Mouse (Mus musculus) cerebellum, adult 9-11 months (tissue): ENCODE results near the gene Clk3.

Experiments used
- DNase-seq: peaks from one replicate; pipeline ENCODE4 v3.0.0; 2022

The Clk3 gene

DNA sequence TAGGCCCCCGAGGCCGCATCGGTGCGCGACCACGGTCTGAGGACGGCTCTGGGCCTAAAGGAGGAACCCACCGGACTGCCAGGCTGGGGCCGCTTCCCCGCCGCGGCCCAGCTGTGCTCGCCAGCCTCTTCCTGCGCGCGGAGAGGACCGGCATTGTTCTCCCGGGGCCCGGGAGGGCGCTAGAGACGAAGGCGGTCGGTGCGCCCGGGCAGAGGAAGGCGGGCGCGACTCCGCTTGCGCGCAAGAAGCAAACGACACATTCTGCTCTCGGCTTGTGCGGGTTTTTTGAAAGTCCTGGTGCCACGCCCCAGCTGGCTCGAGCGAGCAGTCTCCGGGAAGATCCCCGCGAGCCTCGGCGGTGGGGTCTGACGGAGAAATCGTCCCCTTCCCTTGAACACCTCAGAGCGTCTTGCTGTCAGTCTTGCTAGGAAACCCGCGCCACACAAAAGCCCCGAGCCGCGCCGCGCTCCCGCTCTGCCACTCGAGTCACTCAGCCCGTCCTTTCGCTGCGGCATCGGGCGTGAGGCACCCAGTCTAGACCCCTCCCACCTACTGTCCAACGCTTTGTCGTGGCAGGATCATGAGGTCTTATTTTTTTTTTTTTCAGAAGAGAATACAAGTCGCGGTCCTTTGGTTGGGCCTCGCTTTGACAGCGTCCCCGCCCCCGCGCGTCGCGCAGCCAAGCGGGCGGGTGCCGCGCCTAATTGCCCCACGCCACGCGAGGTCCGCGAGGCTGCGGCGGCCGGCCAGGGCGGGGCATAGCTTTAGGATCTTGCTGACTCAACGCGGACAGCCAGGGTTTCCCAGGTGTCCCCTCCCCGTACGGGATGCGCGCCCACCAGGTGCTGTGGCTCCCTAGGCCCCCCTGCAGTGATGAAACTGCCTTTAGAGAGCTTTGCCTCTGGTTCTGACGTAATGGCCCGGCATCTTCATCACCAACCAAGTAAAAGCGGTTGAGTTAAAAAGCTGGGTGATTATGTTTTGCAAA is at the start of gene Clk3:
Gene Clk3 (minus strand): TSS at position 497 of the 988 bp plus-strand sequence.
- DNase-seq, result peak; percentile 84

- no peak for DNase-seq
Measured at GRCm38 (mm10) chr9:57814866-57815265, 49.2 kb upstream of the Clk3 start.

DNA sequence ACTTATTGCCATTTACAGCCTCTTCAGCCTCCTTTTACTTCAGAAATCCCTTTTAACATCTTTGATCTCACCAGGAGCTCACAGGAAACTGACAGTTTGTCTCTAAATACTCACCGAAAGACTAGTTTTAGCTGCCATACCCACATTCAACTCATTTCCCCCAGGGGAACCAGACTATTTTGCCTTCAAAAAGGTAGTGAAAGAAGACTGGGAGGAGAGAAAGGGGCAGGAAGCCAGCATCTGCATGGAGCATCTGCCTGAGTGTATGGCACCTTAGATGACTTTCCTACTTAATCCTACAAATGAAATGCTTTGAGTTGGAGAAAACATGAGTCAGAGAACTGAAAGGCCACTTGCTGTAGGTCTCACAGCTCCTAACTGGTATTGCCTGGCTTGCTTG is 48.4 kb upstream of the Clk3 start:
- DNase-seq, result no peak

GRCm38 (mm10) chr9:57811793-57812733 is 46.4 kb upstream of the Clk3 start:
- DNase-seq, result no peak

GRCm38 (mm10) chr9:57810691-57811090 is 45.0 kb upstream of the Clk3 start:
- DNase-seq, result no peak

- no peak for DNase-seq
Measured at GRCm38 (mm10) chr9:57808771-57809310, 43.2 kb upstream of the Clk3 start.

DNA sequence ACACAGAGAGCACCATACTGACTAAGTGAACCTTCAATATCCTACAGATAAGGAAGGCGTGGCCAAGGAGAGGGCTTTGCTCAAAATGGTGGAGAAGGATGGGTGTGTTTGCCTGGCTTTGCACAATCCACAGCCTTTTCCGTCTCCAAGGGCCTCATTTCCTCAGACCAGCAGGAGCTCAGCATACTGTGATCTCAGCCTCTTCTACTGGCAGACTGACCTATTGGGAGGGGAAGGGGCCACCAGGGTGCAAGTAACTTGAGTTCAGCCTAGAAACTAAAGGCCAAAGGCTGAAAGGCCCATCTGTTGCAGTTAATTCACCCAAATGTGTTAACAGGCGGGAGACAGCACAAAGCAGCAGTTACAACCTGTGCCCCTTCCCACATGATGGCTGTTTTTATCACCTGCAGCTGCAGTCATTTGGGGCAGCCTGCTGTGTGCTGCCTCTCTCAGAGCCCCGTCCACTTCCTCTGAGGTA is 41.6 kb upstream of the Clk3 start:
- DNase-seq, result no peak

DNA sequence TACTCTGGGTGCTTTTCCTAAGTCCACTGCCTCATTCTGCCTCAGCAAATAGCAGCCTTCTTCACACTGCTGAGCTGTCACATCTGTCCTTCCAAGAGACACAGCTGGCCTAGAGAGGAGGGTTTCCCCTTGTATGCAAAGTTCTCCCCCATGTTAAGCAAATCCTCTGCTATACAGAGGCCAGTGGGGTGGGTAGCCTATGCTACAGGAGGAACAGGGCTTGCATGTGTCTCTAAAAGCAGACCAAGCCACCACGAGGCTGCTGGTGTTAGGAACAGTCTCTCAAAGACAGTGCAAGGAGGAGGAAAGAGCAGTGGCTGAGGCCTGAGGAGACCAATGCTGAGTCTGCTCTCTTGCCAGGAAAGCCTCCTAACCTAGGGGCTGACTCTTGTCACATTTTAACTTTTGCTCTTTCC is 40.4 kb upstream of the Clk3 start:
- no peak for DNase-seq

- no peak for DNase-seq
Measured at GRCm38 (mm10) chr9:57805087-57805737, 39.6 kb upstream of the Clk3 start.

DNA sequence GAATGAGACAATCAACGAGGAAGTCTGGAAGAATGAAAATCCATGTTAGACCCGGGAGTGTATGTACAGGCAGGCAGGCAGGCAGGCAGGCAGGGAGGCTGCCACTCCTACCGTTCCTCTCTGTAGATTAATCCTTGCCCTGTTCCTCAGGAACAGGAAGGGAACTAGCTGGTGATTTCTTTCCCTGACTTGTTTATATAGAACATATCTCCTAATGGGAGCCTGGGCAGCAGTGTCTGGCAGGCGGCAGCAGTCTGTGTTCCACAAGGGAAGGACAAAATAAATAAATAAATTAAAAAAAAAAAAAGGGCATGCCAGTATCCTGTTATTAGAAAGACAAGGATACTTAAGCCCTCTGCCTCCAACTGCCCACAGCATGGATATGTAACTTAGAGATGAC is 38.2 kb upstream of the Clk3 start:
- DNase-seq, result no peak

GRCm38 (mm10) chr9:57803047-57803446 is 37.4 kb upstream of the Clk3 start:
- DNase-seq, result no peak

DNA sequence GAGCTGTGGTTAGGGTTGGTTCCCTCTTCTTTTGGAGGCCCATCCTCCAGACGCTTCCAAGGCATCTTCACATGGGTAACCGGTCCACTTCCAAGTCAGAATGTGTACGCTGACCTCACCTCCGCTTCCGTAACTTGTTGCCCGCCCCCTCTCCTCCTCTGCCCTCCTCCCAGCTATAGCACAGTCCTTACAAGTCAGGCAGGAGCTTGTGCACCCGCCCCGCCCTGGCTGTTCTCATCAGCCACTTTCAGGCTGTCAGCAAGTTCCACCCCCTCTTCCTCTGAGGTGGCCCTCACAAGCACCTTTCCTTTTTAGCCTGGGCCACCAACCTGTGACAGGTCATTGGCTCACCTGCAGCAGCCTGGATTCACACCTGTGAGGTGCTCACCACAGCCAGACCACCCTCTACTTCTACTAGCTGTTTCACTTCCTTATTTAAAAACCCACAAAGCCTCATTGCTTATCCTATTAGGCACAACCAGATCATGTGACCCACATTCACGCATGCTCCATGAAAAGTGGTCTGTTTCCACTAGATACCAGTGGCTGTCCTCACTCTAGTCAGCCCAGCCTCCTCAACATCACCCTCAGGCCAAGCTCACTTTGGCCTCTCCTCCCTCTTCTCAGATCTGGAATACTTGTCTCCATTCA is 34.8 kb upstream of the Clk3 start:
- DNase-seq, result no peak

DNA sequence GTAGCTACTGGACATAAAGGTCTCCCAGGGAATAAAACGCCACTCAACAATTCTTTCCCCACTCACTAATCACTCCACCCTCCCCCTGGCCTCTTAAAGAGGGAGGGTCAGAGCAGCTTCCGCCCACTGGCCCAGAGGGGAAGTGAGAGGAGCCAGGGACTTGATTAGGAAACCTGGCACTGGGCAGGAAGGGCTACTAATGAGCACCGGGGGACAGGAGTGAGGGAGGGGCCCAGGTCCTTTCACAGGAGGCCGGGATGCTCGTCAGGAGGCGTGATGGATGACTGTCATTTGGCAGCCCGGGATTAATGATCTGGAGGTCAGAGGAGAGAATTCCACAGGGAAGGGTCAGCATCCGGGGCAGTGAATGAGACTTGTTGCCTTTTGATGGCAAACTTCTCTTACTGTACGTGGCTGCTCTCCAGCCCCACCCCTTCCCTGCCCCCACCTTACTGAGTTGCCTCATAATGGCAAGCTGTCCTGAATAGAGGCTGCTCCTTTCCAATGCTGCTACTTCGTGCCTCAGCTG is 33.1 kb upstream of the Clk3 start:
- DNase-seq, result no peak

GRCm38 (mm10) chr9:57797456-57797855 is 31.8 kb upstream of the Clk3 start:
- DNase-seq, result no peak

- no peak for DNase-seq
Measured at GRCm38 (mm10) chr9:57789733-57790132, 24.1 kb upstream of the Clk3 start.

DNA sequence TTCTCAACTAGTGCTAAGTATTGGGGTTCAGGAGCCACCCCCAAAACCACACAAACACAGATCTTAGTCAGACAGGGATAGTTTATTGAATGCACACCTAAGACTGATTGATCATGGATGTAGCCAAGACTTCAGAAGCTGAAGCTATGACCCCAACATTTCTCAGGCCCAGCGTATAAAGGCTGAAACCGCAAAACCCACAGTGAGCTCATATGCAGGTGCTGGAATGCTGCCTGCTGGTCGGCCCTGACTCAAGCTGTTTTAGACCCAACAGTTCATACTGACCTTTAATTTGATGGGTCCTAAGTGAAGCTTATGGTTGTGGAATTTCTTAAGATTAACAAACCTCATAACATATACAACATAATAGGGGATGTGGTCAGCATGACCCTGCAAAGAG is 17.0 kb upstream of the Clk3 start:
- DNase-seq, result no peak

DNA sequence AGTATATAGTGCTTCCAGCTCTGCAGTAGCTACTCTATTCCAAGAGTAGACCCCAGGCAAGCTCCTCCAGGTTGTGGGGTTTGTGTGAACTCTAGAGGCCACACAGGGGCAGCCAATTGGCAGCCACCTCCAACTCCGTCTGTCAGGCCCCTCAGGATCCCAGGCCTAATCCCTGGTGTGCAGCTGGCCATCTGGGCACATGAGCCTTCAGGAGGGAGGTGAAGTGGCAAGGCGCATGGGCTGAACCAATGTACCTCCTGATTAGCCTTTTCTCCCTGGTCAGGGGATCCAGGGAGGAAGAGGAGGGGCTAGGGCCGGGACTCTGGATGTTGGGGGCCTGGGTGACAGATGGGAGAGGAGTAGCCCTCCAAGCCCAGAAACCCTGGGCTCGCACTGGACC is 10.1 kb upstream of the Clk3 start:
- no peak for DNase-seq

- DNase-seq, result no peak
Measured at GRCm38 (mm10) chr9:57775026-57775425, 9.4 kb upstream of the Clk3 start.

DNA sequence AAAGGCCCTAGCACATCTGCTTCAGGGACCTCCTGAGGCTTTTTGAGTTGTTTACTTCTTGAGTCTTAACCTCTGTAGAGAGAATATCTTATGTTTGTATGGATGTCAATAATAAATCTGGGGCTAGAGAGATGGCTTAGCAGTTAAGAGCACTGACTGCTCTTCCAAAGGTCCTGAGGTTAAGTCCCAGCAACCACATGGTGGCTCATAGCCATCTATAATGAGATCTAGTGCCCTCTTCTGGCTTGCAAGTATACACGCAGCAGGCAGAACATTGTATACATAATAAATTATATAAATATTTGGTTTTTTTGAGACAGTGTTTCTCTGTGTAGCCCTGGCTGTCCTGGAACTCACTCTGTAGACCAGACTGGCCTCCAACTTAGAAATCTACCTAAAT is 8.5 kb upstream of the Clk3 start:
- no peak for DNase-seq

DNA sequence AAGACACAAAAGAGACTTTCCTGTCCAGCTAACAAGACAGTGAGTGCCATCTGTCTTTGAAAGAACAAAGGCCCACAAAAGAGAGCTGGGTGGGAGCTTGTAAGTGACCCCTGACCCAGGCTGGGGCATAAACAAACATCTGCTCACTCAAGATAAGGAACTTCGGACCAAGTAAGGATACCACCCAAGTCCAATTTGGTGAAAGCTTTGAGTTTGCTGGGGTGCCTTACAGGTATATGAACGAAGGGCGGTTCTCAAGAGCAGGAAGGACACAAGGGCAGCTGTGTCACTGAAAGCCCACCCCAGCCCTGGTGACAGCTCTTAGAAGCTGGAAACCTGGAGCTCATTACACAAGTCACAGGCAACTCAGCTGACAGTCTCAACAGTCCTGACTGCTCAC is 8.1 kb upstream of the Clk3 start:
- no peak for DNase-seq

DNA sequence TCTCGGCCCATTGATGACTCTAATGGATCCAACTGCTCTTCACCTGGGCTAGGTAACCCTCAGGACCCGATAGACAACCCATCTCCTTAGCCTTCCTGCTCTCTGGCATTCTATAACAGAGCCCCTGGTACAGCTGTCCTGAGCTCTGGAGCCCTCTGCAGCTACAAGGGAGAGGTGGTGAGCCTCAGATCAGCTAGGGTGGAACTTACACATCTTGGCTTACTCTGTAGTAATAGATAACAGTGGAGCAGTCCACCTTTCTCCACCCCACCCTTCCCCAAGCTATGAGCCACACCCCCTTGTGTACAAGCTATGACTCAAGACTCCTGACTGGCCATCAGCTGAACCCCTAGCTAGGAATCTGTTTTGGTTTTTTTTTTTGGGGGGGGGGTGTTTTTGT is 5.2 kb upstream of the Clk3 start:
- DNase-seq, result no peak

GRCm38 (mm10) chr9:57770214-57770613 is 4.6 kb upstream of the Clk3 start:
- no peak for DNase-seq
